In genomic region chr1:74855651-74856438, GRCm38 (mm10) we compare ENCODE assay signal across 8 mouse cellular contexts. TPM values are rescaled to one million over a fixed set of nuclear protein-coding genes. Genes with fewer than 3 reads are reported as not detected.
A peak's percentile ranks its signal among the peaks of the same experiment; 100 is the strongest.
DNase-seq lines count a peak whose midpoint lies in the region; ATAC-seq and TF ChIP-seq lines count a peak whose summit lies in the region.

No protein-coding gene starts in this region.

- H3K4me2 ChIP-seq in lung, embryonic 14.5 days = peak overlapping the region; percentile 95
- H3K4me2 ChIP-seq in intestine, embryonic 16.5 days (ENCODE audit: low read depth, low read length) = peak overlapping the region; percentile 100
- peak overlapping the region; percentile 92 for H3K4me2 ChIP-seq in neural tube, embryonic 12.5 days (replicated peaks)

- peak overlapping the region; percentile 59 for H3K4me3 ChIP-seq in lung, embryonic 14.5 days (ENCODE audit: low read depth, low read length)
- H3K4me3 ChIP-seq in embryonic facial prominence, embryonic 10.5 days = peak overlapping the region; percentile 73
- peak overlapping the region; percentile 72 for H3K4me3 ChIP-seq in intestine, embryonic 16.5 days (ENCODE audit: low read length)
- peak overlapping the region; percentile 86 for H3K4me3 ChIP-seq in neural tube, embryonic 12.5 days

- peak; percentile 10 for DNase-seq in adrenal gland, adult 2 months
- DNase-seq in adrenal gland, adult 8-10 months = no peak
- DNase-seq in lung, embryonic 14.5 days = peak; percentile 13
- DNase-seq in lung, adult 18-20 months = no peak
- peak; percentile 51 for DNase-seq in embryonic facial prominence, embryonic 10.5 days (ENCODE audit: low spot score)
- no peak for DNase-seq in T-cell, adult 2 months (ENCODE audit: low spot score)

- H3K4me1 ChIP-seq in lung, embryonic 14.5 days (ENCODE audit: insufficient read depth) = peaks cover 9% of the 10 kb centered on the region; the same call in 1 of the 2 replicates
- H3K4me1 ChIP-seq in embryonic facial prominence, embryonic 10.5 days = peaks cover 56% of the 10 kb centered on the region
- H3K4me1 ChIP-seq in intestine, embryonic 16.5 days (ENCODE audit: control insufficient read depth, insufficient read depth, low read length) = peaks cover 27% of the 10 kb centered on the region
- peaks cover 66% of the 10 kb centered on the region for H3K4me1 ChIP-seq in neural tube, embryonic 12.5 days

- no peak for ATAC-seq in lung, embryonic 14.5 days (ENCODE audit: insufficient read depth)
- ATAC-seq in intestine, embryonic 16.5 days = no peak
- ATAC-seq in neural tube, embryonic 12.5 days (ENCODE audit: low FRiP score, low read depth) = no peak

- no peak for TF ChIP-seq CTCF in lung, embryonic 14.5 days (IDR thresholded peaks at IDR 0.05; ENCODE audit: low read depth)

- WGBS in lung, embryonic 14.5 days = under 1% methylated on average over 73 of the region's 74 CpGs
- WGBS in embryonic facial prominence, embryonic 10.5 days = under 1% methylated on average over 74 of the region's 74 CpGs
- WGBS in intestine, embryonic 16.5 days = under 1% methylated on average over 74 of the region's 74 CpGs
- under 1% methylated on average over 74 of the region's 74 CpGs for WGBS in neural tube, embryonic 12.5 days

- no peaks in the 10 kb centered on the region for H3K9me3 ChIP-seq in lung, embryonic 14.5 days (ENCODE audit: low read depth, low read length)
- no peaks in the 10 kb centered on the region for H3K9me3 ChIP-seq in embryonic facial prominence, embryonic 10.5 days
- H3K9me3 ChIP-seq in intestine, embryonic 16.5 days (ENCODE audit: control insufficient read depth, low read length) = no peaks in the 10 kb centered on the region
- no peaks in the 10 kb centered on the region for H3K9me3 ChIP-seq in neural tube, embryonic 12.5 days

- peak overlapping the region; percentile 42; the same call in 1 of the 2 replicates for H3K9ac ChIP-seq in lung, embryonic 14.5 days
- no peak overlapping the region for H3K9ac ChIP-seq in intestine, embryonic 16.5 days (ENCODE audit: low read depth, low read length)
- H3K9ac ChIP-seq in neural tube, embryonic 12.5 days = peak overlapping the region; percentile 93

- H3K27me3 ChIP-seq in lung, embryonic 14.5 days (ENCODE audit: insufficient read depth, low read length) = peaks cover 88% of the 10 kb centered on the region
- peaks cover 100% of the 10 kb centered on the region for H3K27me3 ChIP-seq in embryonic facial prominence, embryonic 10.5 days (replicated peaks; ENCODE audit: low read depth, poor library complexity, severe bottlenecking)
- H3K27me3 ChIP-seq in intestine, embryonic 16.5 days (replicated peaks; ENCODE audit: control insufficient read depth, insufficient read depth, low read length) = peaks cover 82% of the 10 kb centered on the region
- peaks cover 33% of the 10 kb centered on the region for H3K27me3 ChIP-seq in neural tube, embryonic 12.5 days (replicated peaks)

- H3K36me3 ChIP-seq in lung, embryonic 14.5 days (ENCODE audit: insufficient read depth) = no peaks in the 10 kb centered on the region
- no peaks in the 10 kb centered on the region for H3K36me3 ChIP-seq in embryonic facial prominence, embryonic 10.5 days (replicated peaks)
- H3K36me3 ChIP-seq in intestine, embryonic 16.5 days (ENCODE audit: control insufficient read depth, insufficient read depth, low read length) = no peaks in the 10 kb centered on the region
- H3K36me3 ChIP-seq in neural tube, embryonic 12.5 days = no peaks in the 10 kb centered on the region

- H3K27ac ChIP-seq in lung, embryonic 14.5 days (ENCODE audit: low read depth) = no peak overlapping the region
- peak overlapping the region; percentile 78; the same call in 1 of the 2 replicates for H3K27ac ChIP-seq in embryonic facial prominence, embryonic 10.5 days (replicated peaks)
- H3K27ac ChIP-seq in intestine, embryonic 16.5 days (ENCODE audit: low read length) = no peak overlapping the region
- peak overlapping the region; percentile 77; the same call in 1 of the 2 replicates for H3K27ac ChIP-seq in neural tube, embryonic 12.5 days

RNA-seq across cellular contexts. Expression of gene Cdk5r2, which starts 1.1 kb away (rescaled TPM):
- total RNA-seq in adrenal gland, adult 2 months (2021) = 1 to 10 TPM; 3.1 to 4.6 TPM
- 8.7 and 11.6 TPM in 2 replicates for polyA plus RNA-seq in adrenal gland, adult 2 months (2012; rRNA removed)
- total RNA-seq in adrenal gland, adult 8-10 months (2022) = 1 to 10 TPM; 4.2 to 6.2 (median 6.0) TPM
- not detected in 2 replicates for polyA plus RNA-seq in lung, embryonic 14.5 days (2014; fragmentation: Nextera tagmentation; extraction: Ambion mirVana)
- polyA plus RNA-seq in embryonic facial prominence, embryonic 10.5 days (2016; fragmentation: Nextera tagmentation; extraction: Ambion mirVana) = 0.21 and 0.39 TPM in 2 replicates
- 0.07 and 0.18 TPM in 2 replicates for polyA plus RNA-seq in intestine, embryonic 16.5 days (2015; fragmentation: Nextera tagmentation; extraction: Ambion mirVana)
- 5.7 and 7.6 TPM in 2 replicates for polyA plus RNA-seq in neural tube, embryonic 12.5 days (2016; fragmentation: Nextera tagmentation; extraction: Ambion mirVana)

RNA-seq across cellular contexts. Expression of gene Fev, which starts 29.4 kb away (rescaled TPM):
- 1 to 10 TPM; 1.3 to 2.0 TPM for total RNA-seq in adrenal gland, adult 2 months (2021)
- 1.8 and 3.1 TPM in 2 replicates for polyA plus RNA-seq in adrenal gland, adult 2 months (2012; rRNA removed)
- total RNA-seq in adrenal gland, adult 8-10 months (2022) = 1 to 10 TPM in 3 of 4 experiments, under 1 TPM in 1; 0.93 to 6.3 (median 2.8) TPM
- not detected in 2 replicates for polyA plus RNA-seq in lung, embryonic 14.5 days (2014; fragmentation: Nextera tagmentation; extraction: Ambion mirVana)
- not detected in 2 replicates for polyA plus RNA-seq in embryonic facial prominence, embryonic 10.5 days (2016; fragmentation: Nextera tagmentation; extraction: Ambion mirVana)
- polyA plus RNA-seq in intestine, embryonic 16.5 days (2015; fragmentation: Nextera tagmentation; extraction: Ambion mirVana) = 0.95 and 1.5 TPM in 2 replicates
- polyA plus RNA-seq in neural tube, embryonic 12.5 days (2016; fragmentation: Nextera tagmentation; extraction: Ambion mirVana) = 0.32 TPM in 1 of 2 replicates, not detected in the other

RNA-seq across cellular contexts. Expression of gene Cryba2, which starts 37.1 kb away (rescaled TPM):
- total RNA-seq in adrenal gland, adult 2 months (2021) = 1 to 10 TPM in 1 of 2 experiments, under 1 TPM in 1; 0.52 to 1.8 TPM
- polyA plus RNA-seq in adrenal gland, adult 2 months (2012; rRNA removed) = 0.55 and 0.85 TPM in 2 replicates
- 1 to 10 TPM in 3 of 4 experiments, under 1 TPM in 1; 0.56 to 2.1 (median 1.4) TPM for total RNA-seq in adrenal gland, adult 8-10 months (2022)
- polyA plus RNA-seq in lung, embryonic 14.5 days (2014; fragmentation: Nextera tagmentation; extraction: Ambion mirVana) = not detected in 2 replicates
- not detected in 2 replicates for polyA plus RNA-seq in embryonic facial prominence, embryonic 10.5 days (2016; fragmentation: Nextera tagmentation; extraction: Ambion mirVana)
- polyA plus RNA-seq in intestine, embryonic 16.5 days (2015; fragmentation: Nextera tagmentation; extraction: Ambion mirVana) = 1.5 and 2.4 TPM in 2 replicates
- polyA plus RNA-seq in neural tube, embryonic 12.5 days (2016; fragmentation: Nextera tagmentation; extraction: Ambion mirVana) = not detected in 2 replicates

Comparison
In these comparisons a context has a peak if more than half of its experiments do, and no peak if none do; other contexts are left out.
1. DNase-seq: peak in adrenal gland, adult 2 months (single experiment), lung, embryonic 14.5 days (single experiment) and embryonic facial prominence, embryonic 10.5 days (single experiment); none in adrenal gland, adult 8-10 months (single experiment), lung, adult 18-20 months (0 of 2) and T-cell, adult 2 months (single experiment).
2. H3K27ac ChIP-seq: peak in embryonic facial prominence, embryonic 10.5 days (single experiment) and neural tube, embryonic 12.5 days (single experiment); none in lung, embryonic 14.5 days (single experiment) and intestine, embryonic 16.5 days (single experiment).
3. Peak in every context shown above with its lines, with median percentiles within 50 percentile points of each other: H3K4me2 ChIP-seq and H3K4me3 ChIP-seq.